Mouse (Mus musculus) liver, postnatal 0 days (tissue): ENCODE results near the gene Cdh15. TPM values are rescaled to one million over a fixed set of nuclear protein-coding genes. Genes with fewer than 3 reads are reported as not detected.

Experiments used
- ATAC-seq: fragments of 200-750 bp; cut with Nextera tagmentation; 2 replicates; pipeline ENCODE4 v1.8.0; 2017; ENCODE audit warnings: mild to moderate bottlenecking, moderate library complexity
- DNase-seq: peaks from one replicate; pipeline ENCODE4 v3.0.0-alpha.2; 2016
- H3K27ac ChIP-seq: fragments of 300-500 bp; sonication (generic); 2 replicates; pipeline ENCODE4 v1.5.1; 2014; ENCODE audit warnings: antibody characterized with exemption, moderate library complexity, mild to moderate bottlenecking, low read depth
- H3K27me3 ChIP-seq: fragments of 300-500 bp; sonication (generic); 2 replicates; pipeline ENCODE4 v1.6.1; 2014; ENCODE audit warnings: low read length, control low read depth, mixed read lengths; ENCODE audit not compliant: insufficient read depth
- H3K36me3 ChIP-seq: fragments of 300-500 bp; sonication (generic); replicated peaks from 2 replicates; pipeline ENCODE4 v1.6.1; 2014; ENCODE audit warnings: mild to moderate bottlenecking, control low read depth, low read length, moderate library complexity, mixed read lengths; ENCODE audit not compliant: insufficient read depth
- H3K4me1 ChIP-seq: fragments of 300-500 bp; sonication (generic); 2 replicates; pipeline ENCODE4 v1.6.1; 2014; ENCODE audit warnings: antibody characterized with exemption, mild to moderate bottlenecking, control low read depth; ENCODE audit not compliant: insufficient read depth
- H3K4me2 ChIP-seq: fragments of 300-500 bp; sonication (generic); 2 replicates; pipeline ENCODE4 v1.6.1; 2014; ENCODE audit warnings: low read depth, mild to moderate bottlenecking, low read length, moderate library complexity, mixed read lengths
- H3K4me3 ChIP-seq: fragments of 300-500 bp; sonication (generic); 2 replicates; pipeline ENCODE4 v1.5.1; 2014; ENCODE audit warnings: low read depth, low read length
- H3K9ac ChIP-seq: fragments of 300-500 bp; sonication (generic); replicated peaks from 2 replicates; pipeline ENCODE4 v1.6.1; 2014; ENCODE audit warnings: mild to moderate bottlenecking, moderate library complexity
- H3K9me3 ChIP-seq: fragments of 300-500 bp; sonication (generic); 2 replicates; pipeline ENCODE4 v1.6.1; 2016; ENCODE audit warnings: mild to moderate bottlenecking, control low read depth, low read length, mixed read lengths
- CTCF ChIP-seq: sonication (generic); IDR thresholded peaks from 2 replicates; pipeline ENCODE4 v1.5.1; 2016; ENCODE audit warnings: antibody characterized with exemption, low read depth
- EP300 ChIP-seq: IDR thresholded peaks from 2 replicates; pipeline ENCODE4 v1.6.1; 2016; ENCODE audit warnings: antibody characterized with exemption, low read depth, mild to moderate bottlenecking
- WGBS: fragments of 180-500 bp; shearing (Covaris S2); extraction: QIAGEN DNeasy Blood & Tissue Kit; methylation state at CpG from one replicate; pipeline ENCODE4 v1.1.7; 2014; ENCODE audit not compliant: insufficient replicate concordance; 5-methylcytosine and 5-hydroxymethylcytosine counted together
- polyA plus RNA-seq: library from polyadenylated mRNA; unstranded; fragments of >200 nt; fragmentation: Nextera tagmentation; extraction: Ambion mirVana; gene quantifications from 2 replicates; pipeline ENCODE4 v1.2.1, GENCODE M21; 2015

Gene Cdh15
- polyA plus RNA-seq, 1 experiment from 2014 or later = not detected

GRCm38 (mm10) chr8:122824571-122824970 is 23.2 kb upstream of the Cdh15 start:
- Histone ChIP-seq H3K27me3 (no peaks in the 10 kb centered on the region), H3K4me1 (no peaks in the 10 kb centered on the region), H3K9ac (no peak overlapping the region), H3K27ac (no peak overlapping the region), H3K4me3 (no peak overlapping the region), H3K4me2 (no peak overlapping the region), H3K9me3 (no peaks in the 10 kb centered on the region), H3K36me3 (no peaks in the 10 kb centered on the region)
- 54% methylated on average over 5 of the region's 5 CpGs for WGBS
- no peak for TF ChIP-seq CTCF
- no peak for TF ChIP-seq EP300
- DNase-seq (no peak), ATAC-seq (no peak)

- no peak overlapping the region for H3K4me2 ChIP-seq
- no peaks in the 10 kb centered on the region for H3K36me3 ChIP-seq
- no peaks in the 10 kb centered on the region for H3K4me1 ChIP-seq
- H3K4me3 ChIP-seq = no peak overlapping the region
- no peaks in the 10 kb centered on the region for H3K9me3 ChIP-seq
- H3K9ac ChIP-seq = no peak overlapping the region
- ATAC-seq (no peak), DNase-seq (no peak)
- no peaks in the 10 kb centered on the region for H3K27me3 ChIP-seq
- 67% methylated on average over 9 of the region's 9 CpGs for WGBS
- TF ChIP-seq CTCF (no peak), EP300 (no peak)
- no peak overlapping the region for H3K27ac ChIP-seq
Measured at GRCm38 (mm10) chr8:122824986-122825385, 22.8 kb upstream of the Cdh15 start.

GRCm38 (mm10) chr8:122825408-122825807 is 22.4 kb upstream of the Cdh15 start:
- H3K9ac ChIP-seq = no peak overlapping the region
- H3K4me1 ChIP-seq = no peaks in the 10 kb centered on the region; the same call in 1 of the 2 replicates
- H3K36me3 ChIP-seq = no peaks in the 10 kb centered on the region
- DNase-seq (no peak), ATAC-seq (no peak)
- H3K4me2 ChIP-seq = no peak overlapping the region
- H3K4me3 ChIP-seq = no peak overlapping the region
- H3K27me3 ChIP-seq = no peaks in the 10 kb centered on the region
- 48% methylated on average over 8 of the region's 8 CpGs for WGBS
- TF ChIP-seq EP300 = no peak
- TF ChIP-seq CTCF = no peak
- H3K9me3 ChIP-seq = no peaks in the 10 kb centered on the region
- no peak overlapping the region for H3K27ac ChIP-seq

GRCm38 (mm10) chr8:122829396-122829795 is 18.4 kb upstream of the Cdh15 start:
- no peak for ATAC-seq
- Histone ChIP-seq H3K9me3 (no peaks in the 10 kb centered on the region), H3K4me1 (no peaks in the 10 kb centered on the region; the same call in 1 of the 2 replicates), H3K4me3 (no peak overlapping the region), H3K27me3 (no peaks in the 10 kb centered on the region), H3K36me3 (no peaks in the 10 kb centered on the region), H3K9ac (no peak overlapping the region), H3K27ac (no peak overlapping the region), H3K4me2 (no peak overlapping the region)
- no peak for TF ChIP-seq EP300
- no peak for TF ChIP-seq CTCF
- 65% methylated on average over 3 of the region's 3 CpGs for WGBS
- DNase-seq = no peak

- peak; percentile 94 for DNase-seq
- ATAC-seq = peak; percentile 83
- Histone ChIP-seq H3K4me3 (no peak overlapping the region), H3K4me1 (no peaks in the 10 kb centered on the region; the same call in 1 of the 2 replicates), H3K36me3 (no peaks in the 10 kb centered on the region), H3K9me3 (no peaks in the 10 kb centered on the region), H3K27me3 (no peaks in the 10 kb centered on the region), H3K27ac (no peak overlapping the region), H3K9ac (no peak overlapping the region), H3K4me2 (no peak overlapping the region)
- TF ChIP-seq CTCF (peak; percentile 99), EP300 (no peak)
- 35% methylated on average over 8 of the region's 8 CpGs for WGBS
Measured at GRCm38 (mm10) chr8:122830349-122831061, 17.3 kb upstream of the Cdh15 start.

GRCm38 (mm10) chr8:122834416-122834815 is 13.3 kb upstream of the Cdh15 start:
- Histone ChIP-seq H3K36me3 (no peaks in the 10 kb centered on the region), H3K9me3 (no peaks in the 10 kb centered on the region), H3K4me1 (peaks cover 3% of the 10 kb centered on the region; the same call in 1 of the 2 replicates), H3K4me2 (no peak overlapping the region), H3K9ac (no peak overlapping the region), H3K27ac (no peak overlapping the region), H3K4me3 (no peak overlapping the region), H3K27me3 (no peaks in the 10 kb centered on the region)
- TF ChIP-seq CTCF = no peak
- TF ChIP-seq EP300 = no peak
- ATAC-seq (no peak), DNase-seq (no peak)
- WGBS = 78% methylated on average over 8 of the region's 8 CpGs

GRCm38 (mm10) chr8:122834971-122835370 is 12.8 kb upstream of the Cdh15 start:
- H3K9ac ChIP-seq = no peak overlapping the region
- no peaks in the 10 kb centered on the region for H3K27me3 ChIP-seq
- no peak overlapping the region for H3K4me2 ChIP-seq
- no peaks in the 10 kb centered on the region for H3K36me3 ChIP-seq
- peaks cover 3% of the 10 kb centered on the region; the same call in 1 of the 2 replicates for H3K4me1 ChIP-seq
- ATAC-seq (peak; percentile 58), DNase-seq (peak; percentile 86)
- peak; percentile 91 for TF ChIP-seq CTCF
- TF ChIP-seq EP300 = no peak
- H3K27ac ChIP-seq = no peak overlapping the region
- H3K4me3 ChIP-seq = no peak overlapping the region
- 24% methylated on average over 8 of the region's 8 CpGs for WGBS
- H3K9me3 ChIP-seq = no peaks in the 10 kb centered on the region
